Mouse (Mus musculus): ENCODE results near the gene Rere.

The Rere gene

DNA sequence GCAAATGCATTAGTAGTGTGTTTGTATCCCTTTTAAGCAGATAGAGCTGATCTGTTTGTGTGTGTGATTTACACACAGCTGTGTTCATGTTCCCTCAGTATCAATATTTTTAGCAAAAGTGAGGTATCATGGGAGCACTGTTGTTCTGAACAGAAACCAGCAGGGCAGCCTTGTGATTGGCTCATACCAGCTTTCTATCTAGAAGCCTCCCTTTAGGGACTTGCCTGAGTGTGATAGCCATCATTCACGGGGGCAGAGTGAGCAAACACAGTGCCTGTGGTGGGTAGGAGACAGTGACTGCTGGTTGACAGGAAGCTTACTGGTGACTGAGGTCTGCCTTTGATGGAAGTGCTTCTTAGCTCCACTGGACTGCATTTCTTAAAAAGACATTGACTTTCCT, 276.5 kb downstream of the Rere start:
- no peak for DNase-seq

DNA sequence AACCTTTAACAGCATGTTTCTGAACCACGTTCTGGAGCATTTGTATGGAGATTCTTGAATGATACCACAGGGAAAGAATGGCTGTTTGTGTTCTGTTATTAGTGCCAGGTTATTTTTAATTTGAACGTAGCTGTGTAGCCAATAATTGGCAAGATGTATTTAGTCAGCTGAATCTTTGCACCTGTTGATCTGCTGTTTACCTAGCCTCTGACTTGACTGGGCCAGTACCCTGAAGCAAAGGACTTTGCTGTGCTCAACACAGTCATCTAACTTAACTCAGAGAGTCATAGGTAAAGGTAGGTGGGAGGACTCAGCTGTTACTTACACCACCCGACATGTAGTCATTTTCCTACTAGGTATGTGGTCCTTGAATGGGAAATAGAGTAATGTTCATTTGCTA, 278.1 kb downstream of the Rere start:
- no peak for DNase-seq

DNA sequence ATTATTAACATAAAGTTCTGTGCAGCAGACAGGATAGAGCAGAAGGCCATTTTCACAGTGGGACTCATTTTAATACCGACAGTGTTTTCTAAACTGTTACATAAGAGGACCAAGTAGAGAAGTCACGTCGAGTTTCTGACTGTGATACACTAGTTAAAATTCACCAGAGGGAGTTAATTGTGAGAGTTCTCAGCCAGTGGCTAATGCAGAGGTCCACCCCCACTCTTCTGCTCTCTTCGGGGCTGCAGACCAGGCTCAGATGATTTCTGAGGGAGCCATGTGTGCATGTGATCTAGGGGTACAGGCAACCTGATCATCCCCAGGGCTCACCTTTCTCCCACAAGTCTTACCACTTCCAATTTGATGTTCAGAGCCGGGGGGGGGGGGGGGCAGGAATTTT, 281.8 kb downstream of the Rere start:
- peak; percentile 37 to 74 for DNase-seq

DNA sequence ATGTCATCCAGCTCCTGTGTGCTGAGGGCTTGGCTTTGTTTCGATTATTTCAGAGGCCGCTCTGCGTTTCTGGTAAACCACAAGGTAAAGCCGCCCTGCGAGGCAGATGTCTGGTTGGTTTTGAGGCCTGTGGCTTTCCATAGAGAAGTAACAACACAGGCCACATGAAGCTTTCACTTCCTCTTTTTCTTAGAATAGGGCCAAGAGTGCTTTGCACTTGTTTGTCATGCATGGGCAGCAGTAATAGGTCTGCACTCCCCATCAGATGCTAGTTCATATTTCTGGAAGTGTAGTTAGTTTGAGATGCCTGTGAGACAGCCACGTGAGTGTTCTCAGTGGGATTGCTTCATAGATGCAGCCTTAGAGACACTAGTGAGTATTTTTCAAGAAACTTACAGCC, 284.7 kb downstream of the Rere start:
- DNase-seq = peak in 1 of 2 experiments; percentile 17

DNA sequence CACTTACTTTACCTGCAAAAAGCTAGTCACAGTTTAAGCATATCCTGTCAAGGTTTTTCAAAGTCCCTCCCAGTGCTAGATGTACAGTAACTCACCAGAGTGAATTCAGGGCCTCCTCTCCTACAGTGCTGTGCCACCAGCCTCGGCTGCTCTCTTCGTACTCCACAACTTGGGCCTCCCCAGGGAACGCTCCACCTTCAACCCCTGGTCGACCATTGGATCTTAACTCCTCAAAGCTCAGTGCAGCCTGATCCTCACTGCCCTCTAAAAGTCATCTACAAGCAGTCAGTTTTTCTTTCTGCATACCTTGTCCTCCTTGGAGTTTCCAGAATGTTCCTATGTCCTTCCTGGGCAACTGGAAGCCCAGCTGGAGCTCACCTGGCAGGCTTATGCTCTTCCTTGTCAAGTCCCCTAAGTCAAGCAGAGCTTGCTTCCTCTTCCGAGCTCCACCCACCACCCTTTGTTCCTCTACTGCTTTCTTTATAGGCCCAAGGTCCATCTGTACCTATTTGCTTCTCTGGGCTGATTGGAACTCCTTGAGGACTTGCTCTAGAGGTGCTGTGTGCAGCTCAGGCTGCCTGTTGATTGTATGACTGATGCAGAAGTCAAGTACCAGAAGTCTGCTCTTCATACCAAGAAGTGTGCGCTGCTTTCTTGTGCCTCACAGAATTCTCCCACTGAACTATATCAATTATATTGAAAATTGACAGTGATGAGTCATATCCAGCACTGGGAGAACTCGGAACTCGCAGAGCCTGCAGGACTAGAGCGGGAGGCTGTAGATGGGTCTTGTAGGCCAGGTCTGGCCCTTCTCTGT, 287.1 kb downstream of the Rere start:
- peak; percentile 66 to 67 for DNase-seq

DNA sequence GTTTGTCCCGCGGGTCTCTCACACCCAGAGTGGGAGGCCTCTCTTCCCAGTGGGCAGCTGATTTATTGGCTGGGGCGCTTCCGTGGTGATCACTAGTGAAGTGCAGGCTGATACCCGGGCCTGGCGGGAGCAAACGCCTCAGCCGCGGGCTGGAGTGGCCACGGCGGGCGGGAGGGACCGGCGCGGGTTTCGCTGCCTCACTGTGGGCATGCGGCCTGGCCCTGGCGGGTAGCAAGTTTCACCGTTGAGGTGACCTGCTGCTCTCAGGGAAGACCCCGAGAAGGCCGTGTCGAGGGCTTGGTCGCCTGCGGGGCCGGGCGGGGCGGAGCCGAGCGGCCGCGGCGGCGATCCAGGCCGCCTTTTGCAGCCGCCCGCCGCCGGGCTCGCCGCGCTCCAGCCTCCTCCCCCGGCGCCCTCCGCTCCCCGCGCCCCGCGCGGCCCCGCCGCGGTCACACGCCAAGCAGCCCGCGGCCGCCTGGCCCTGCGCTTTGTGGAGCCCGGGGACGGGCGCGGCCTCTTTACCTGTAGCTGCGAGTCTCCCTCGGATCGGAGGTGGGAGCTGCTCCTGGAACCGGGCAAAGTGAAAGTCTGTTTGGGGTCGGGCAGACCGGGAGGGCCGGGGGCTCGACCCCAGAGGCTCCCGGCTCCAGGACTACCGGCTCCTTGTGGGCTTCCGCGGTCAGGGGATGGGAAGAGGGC, 287.8 kb downstream of the Rere start:
- peak; percentile 68 to 86 for DNase-seq

DNA sequence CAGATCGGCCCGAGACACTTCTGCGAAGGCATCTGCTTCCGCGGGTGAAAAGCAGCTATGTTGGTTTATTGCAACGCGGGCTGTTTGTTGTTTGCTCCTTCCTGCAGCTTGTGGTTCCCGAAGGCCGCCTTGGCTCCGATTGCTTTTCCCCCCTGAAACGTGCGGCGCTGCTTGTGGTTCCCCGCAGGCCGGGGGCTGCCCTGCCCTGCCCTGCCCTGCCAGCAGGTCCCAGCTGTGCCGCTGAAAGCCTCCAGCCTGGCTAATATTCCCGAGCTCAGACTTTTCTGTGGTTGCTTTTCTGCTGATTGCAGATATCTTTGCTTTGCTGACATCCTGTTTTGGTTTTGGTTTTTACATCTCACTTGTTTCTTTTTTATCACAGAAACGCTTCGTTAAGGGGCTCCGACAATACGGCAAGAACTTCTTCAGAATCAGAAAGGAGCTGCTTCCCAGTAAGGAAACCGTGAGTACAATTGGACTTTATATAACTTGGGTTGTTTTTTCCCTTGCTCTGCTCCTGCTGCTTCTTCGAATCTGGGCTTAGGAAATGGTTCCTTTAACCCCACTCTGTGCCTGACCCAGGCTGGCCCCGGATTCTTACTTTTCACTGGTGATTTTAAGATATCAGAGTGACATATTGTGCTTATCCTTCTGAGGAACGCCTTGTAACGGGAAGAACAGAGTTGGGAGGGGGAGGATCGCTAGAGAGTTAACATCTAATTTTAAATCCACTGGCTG, 288.6 kb downstream of the Rere start:
- peak in 1 of 2 experiments; percentile 53 for DNase-seq

DNA sequence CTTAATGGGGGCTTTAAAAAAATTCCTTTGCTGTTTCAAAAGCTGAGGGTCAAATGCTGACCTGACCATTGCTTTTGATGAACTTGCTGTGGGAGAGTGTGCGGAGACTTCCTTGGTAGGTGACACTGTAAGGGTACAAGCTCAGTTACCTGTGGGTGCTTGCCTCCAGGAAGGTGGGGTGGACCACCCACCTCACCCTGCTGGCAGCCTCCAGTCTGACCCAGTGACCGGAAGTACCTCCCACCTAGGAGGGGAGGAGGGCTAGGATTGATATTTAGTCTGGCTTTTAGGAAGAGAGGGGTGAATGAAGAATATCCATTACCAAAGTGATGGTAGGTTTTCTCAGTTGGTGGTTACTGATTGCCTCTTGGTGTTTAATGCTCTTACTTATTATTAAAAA, 289.3 kb downstream of the Rere start:
- DNase-seq = peak; percentile 50 to 66

DNA sequence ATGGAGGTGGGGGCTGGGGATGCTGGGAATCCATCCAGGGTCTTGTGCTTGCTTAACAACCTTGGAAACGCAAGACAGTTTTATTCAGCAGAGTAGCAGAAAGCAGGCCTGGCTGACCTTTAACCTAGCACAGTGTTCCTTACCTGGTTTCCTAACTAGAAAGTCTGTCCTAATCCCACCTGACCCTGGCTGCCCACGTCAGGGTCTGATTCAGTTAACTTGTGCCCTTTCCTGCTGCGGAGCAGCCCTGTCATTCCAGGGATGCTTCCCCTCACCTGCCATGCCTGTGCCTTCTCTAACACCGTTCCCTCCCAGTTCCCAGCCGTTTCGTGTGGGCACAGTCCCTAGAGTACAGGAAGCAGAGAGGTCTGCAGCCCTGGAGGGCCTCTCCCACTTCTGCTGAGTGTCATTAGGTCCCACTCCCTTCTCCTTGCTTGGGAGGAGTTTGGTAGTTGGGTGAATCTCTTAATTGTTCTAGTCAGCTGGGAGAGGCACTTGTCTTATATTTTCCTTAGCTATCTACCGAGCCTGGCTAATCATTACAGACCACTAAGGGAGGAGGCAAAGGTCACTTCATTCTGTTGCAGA, 290.8 kb downstream of the Rere start:
- peak; percentile 57 to 79 for DNase-seq

DNA sequence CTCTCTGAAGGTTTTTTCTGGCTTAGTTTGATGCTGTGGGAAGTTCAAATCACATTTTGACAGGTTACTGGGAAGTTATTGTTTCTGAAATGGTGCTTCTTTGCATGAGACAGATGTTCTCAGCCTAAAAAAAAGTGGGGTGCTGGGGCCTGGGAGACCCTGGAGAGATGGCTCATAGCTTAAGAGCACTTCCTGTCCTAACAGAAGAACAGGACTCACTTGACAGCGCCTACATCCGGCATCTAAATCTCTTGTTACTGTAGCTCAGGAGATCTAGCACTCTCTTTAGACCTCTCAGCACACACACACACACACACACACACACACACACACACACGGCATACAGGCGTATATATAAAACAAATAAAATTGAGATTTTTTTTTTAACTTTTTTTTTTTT, 291.5 kb downstream of the Rere start:
- peak in 1 of 2 experiments; percentile 36 for DNase-seq

DNA sequence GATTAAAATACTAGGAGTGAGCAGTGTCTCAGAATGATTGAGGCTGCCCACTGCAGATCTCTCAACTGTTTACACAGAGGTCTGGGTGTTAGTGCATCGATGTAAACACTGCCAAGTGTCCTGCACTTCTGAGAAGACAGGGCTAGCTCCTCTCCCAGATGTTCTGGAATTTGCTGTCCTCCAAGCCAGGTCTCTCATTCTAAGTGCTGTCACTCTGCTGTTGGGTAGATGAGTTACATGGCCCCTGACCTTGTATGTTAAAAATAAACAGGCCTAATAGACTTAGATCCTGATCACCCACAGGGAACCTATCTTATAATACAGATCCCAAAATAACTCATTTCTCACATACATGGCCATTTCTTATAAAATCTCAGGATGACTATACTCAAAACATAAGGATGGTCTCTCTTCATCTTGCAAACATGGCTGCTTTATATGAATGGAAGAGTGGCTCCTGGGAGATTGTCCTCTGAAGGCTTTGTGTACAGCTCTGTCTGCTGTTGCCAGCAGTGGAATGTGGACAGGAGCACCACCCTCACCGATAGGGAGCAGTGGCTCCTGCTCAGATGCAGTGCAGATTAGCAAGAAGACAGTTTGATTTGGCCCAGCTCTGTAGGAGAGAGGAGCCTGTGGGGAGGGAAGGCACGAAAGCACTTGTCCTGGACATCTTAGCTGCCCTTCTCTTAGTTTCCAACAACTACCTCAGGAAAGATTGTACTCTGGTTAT, 294.1 kb downstream of the Rere start:
- peak; percentile 61 to 83 for DNase-seq

DNA sequence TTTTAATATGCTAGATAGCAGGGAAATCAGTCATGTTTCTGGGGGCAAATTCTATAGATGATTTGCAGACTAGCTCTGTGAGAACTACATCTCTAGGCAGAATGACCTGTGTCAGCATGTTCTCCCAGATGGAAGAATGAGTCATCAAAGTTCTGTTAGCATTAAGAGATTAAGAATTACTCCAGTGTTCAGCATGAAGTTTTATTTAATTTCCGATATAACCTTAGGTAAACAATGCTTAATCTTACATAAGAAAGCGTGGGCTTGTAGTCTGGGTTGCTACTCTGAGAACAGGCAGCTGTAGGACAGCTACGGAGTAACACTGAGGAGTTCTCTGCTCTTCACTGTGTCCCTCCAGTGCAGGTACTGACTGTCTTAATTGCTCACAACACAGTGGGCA, 294.9 kb downstream of the Rere start:
- no peak for DNase-seq

DNA sequence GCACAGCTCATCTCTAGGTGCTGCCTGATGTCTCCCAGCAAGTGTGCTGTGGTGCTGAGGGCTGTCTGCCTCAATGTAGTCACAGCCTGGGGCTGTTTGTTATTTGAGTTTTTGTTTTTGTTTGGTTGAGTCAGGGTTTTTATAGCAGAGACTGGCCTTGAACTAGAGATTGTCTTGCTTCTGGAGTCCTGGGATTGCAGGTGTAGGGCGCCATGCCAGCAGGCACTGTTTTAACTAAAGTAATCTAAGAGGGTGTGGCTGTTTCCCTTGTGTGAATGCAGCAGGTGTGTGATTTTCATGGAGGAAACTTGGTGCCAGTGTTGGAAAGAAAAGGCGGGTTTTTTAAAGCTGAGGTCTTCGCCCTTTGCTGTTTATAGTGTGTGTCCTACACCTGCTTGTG, 296.6 kb downstream of the Rere start:
- DNase-seq = peak in 1 of 2 experiments; percentile 53

DNA sequence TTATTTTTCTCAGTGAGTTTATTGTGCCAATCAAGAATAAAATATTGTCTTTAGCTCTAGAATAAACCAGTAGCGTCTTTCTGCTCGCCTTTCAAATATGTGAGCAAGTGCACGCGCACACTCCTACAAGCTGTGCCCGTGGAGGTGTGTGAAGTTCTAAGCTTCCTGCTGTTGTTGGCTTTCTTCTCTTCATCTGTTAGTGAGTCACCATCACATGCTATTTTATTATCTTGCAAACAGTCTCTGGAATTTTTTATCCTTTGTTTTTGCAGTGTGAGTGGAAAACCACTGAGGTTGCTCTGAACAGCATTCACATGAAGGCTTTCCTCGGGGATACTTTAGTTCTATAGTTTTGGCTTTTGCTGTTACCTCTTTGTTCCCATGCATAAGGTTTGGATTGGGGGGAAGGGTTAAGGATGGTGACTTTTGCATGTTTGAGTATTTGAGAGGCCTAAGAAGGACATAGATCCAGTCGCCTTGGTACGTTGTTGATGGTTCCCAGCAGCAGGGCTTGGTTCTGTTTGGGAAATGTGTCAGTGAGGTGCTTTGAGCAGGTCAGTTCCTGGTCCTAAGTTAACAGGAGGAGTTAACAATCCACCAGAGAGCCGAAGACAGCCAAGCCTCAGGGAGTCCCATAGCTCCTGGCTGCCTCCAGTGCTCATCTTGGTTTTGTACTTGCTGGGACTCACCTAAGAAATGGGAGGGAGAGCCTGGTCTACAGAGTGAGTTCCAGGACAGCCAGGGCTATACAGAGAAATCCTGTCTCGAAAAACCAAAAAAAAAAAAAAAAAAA, 300.7 kb downstream of the Rere start:
- DNase-seq = peak; percentile 58 to 77

DNA sequence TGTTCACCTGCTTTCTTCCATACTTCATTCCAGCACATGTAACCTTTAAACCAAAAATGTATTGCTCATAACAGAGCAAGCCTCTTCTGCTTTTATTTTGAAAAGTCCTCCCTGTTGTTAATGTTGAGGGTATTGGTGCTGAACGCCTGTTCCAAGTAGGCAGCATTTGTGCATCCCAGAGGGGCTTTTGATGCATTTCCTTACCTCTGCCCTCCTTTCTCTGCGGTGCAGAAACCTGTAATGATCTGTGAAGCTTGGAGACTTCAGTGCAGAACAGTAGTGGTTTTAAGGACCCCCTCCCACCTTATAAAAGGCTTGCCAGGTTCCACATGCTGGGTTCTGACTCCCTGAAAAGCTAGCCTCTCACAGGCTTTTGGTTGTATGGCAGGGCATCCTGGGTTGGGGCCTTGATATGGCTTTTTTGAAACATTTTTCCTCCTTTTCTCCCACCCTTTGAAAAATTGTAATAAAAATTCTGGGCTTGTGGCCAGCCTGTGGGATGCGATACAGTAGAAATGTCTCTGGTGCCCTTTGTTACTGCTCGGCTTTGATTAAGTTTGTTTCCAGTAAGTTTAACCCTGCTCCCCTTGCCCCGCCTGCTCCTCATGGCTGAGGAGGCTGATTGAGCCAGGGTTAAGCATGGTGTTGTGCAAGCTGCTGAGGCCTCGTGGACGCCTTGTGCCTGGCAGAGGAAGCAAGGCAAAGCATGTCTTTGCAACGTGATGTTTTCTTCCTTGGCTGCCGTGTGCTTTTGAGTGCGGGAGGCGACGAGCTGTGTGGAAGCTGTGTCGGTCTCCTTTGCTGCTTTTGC, 301.7 kb downstream of the Rere start:
- peak; percentile 85 to 96 for DNase-seq

DNA sequence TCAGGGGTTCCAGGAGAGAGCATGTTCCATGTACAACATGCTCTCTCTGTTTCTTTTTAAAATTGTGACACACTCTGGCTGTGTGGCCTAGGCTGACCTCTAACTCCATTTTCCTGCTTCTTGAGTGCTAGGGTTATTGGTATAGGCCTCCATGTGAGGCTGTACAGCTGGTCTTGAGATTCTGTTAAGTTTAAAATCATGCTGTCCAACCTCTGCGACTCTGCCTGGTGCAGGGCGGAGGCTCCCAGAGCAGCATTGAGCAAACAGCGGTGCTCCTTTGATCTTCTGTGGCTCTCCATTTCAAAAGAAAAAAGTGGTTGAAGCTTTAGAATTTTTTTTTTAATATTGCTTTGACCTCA, 302.3 kb downstream of the Rere start:
- peak in 1 of 2 experiments; percentile 23 for DNase-seq

DNA sequence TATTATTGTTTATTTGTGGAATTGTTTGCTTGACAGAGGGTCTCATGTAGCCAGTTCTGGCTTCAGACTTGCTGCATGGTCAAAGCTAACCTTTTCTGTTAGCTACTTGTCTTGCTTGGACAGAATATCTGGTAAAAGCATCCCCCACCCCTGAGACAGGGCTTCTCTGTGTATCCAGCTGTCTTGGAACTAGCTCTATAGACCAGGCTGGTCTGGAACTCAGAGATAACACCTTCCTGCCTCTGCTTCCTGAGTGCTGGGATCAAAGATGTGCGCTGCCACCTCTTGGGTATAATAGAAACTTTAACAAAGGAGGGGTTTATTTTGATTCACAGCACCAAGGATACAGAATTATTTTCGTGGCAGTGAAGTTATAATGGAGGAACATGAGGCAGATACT, 304.4 kb downstream of the Rere start:
- no peak for DNase-seq

DNA sequence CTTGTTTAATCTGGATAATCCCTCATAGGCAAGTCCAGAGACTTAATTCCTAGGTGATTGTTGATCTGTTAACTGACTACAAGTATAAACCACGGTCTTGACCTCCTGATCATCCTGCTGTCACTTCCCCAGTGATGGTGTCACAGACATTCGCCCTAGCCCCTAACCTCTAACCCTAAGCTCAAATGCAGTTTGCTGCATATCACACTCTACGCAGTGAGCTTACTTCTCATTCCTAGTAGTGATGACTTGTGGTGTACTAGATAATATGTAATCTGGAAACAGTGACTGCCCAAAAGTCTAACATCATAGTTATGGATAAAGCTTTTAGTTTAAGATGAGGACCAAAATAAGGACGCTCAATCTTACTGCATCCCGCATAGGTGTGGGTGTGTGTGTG, 304.8 kb downstream of the Rere start:
- DNase-seq = no peak

DNA sequence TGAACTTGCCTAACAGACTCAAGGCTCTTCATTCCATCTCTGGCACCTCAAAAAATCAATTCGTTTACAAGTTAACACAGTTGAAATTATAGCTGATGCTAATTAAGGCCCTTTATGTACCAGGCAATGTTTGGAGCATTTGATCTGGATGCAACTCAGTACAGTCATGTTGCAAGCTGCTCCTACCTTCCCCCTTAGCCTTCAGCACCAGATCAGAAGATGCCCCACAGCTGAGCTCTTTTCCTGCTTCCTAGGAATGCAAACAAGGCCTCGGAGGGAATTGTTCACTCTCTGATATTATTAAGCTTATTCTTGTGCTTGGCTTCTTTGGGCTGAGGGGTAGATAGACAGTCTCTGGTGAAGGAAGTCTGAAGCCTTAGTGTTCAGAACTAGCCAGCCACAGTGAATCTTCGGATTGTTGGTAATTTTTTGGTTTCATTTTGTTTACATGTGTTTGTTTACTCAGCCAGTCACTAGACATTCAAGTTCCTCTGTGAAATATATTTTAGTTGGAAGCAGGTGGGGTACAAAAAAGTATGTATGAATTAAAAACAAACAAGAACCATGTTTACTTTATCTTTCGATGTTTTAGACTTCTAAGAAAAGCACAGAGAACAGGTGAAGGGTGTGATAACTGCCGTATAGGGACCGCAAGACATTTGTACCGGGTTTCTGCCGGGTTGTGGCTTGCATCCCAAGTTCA, 306.3 kb downstream of the Rere start:
- DNase-seq = no peak

DNA sequence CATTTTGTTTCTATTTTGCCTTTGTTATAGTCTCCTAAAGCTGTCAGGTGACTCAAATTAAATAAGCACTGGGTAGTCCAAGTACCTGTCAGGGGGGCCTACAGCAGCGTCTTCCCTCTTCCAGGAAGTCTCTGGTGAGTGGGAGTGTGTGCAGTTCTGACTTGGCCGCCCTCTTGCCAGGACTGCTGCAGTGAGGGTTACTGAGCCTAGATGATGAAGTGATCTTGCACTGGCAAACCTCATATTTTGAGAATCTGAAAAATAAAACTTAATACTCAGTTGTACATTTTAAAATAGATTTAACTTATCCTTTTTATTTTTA, 306.8 kb downstream of the Rere start:
- DNase-seq = no peak
